Mouse (Mus musculus): ENCODE results near the gene Lpo. TPM values are rescaled to one million over a fixed set of nuclear protein-coding genes. Genes with fewer than 3 reads are reported as not detected.
A peak's percentile ranks its signal among the peaks of the same experiment; 100 is the strongest.

Lpo gene
- polyA plus RNA-seq, 1 experiment from 2014 or later = 0.25 TPM

DNA sequence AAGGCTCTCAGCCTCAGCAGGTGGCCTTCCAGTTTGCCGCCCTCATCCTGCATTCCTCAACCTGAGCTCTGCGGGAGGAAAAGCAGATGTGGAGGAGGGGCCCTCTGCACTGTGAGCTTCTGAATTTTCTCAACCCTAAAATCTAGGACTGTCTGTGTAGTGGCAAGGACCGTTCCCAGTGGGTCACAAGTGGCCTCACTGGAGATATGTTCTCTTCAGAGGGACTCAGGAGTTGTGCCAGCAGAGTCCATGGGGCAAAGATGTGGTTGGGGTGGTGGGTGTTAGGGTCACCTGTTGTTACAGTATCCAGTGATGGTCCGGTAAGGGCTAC, 10.7 kb downstream of the Lpo start:
- H3K9ac ChIP-seq (replicated peaks; ENCODE audit: low read length) = no peak overlapping the region; the same call in 1 of the 2 replicates
- H3K27ac ChIP-seq (replicated peaks; ENCODE audit: low read depth, low read length) = no peak overlapping the region
- WGBS = 29% methylated on average over 4 of the region's 4 CpGs
- ATAC-seq (replicated peaks; ENCODE audit: insufficient number of reproducible peaks, low FRiP score, low TSS enrichment, low read depth) = no peak; the same call in 1 of the 2 replicates
- no peak for DNase-seq (ENCODE audit: low spot score)
- H3K4me2 ChIP-seq (ENCODE audit: low read depth, low read length) = peak overlapping the region; percentile 53
- H3K36me3 ChIP-seq (replicated peaks; ENCODE audit: control insufficient read depth, insufficient read depth, low read depth, low read length) = no peaks in the 10 kb centered on the region
- no peaks in the 10 kb centered on the region for H3K9me3 ChIP-seq (replicated peaks; ENCODE audit: control insufficient read depth, low read length)
- H3K4me3 ChIP-seq (ENCODE audit: low read depth, low read length) = peak overlapping the region; percentile 20
- no peaks in the 10 kb centered on the region for H3K27me3 ChIP-seq (ENCODE audit: control insufficient read depth, insufficient read depth, low read length)
- H3K4me1 ChIP-seq (ENCODE audit: control insufficient read depth, insufficient read depth, low read length) = no peaks in the 10 kb centered on the region

DNA sequence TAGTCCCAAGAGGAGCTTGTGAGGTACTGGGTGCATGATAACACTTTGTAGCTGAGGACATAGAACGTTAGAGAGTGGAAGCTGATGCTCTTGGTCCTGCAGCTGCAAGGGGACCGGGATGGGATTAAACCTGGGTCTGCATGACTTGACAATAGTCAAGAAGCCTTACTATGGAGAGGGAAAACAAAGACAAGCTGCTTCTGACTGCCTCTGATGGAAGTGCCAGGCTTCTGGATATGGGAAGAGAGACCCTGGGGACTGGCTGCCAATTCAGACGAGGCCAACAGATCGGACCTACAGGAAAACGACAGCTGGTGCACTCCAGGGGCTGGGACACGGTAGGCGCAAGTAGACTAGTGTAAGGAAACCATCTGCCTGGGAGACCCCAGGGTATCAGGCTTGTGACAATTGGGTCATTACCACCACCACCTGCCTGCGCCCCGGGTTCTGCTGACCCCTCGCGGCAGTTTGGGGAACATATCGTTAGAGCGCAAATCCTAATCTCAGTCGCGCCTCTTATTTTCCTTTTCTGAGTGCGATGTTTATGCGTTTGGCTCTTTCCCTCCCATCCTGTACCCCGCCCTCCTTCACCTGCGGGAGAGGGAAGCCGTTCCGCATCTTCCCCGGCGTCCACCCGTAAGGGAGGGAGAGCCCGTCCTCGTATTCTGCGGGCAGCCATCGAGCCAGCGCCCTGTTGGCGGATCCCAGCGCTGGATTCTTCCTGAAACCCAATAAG, 11.2 kb downstream of the Lpo start:
- Histone ChIP-seq H3K9ac (replicated peaks; ENCODE audit: low read length) (peak overlapping the region; percentile 41), H3K4me2 (ENCODE audit: low read depth, low read length) (peak overlapping the region; percentile 53), H3K27ac (replicated peaks; ENCODE audit: low read depth, low read length) (no peak overlapping the region), H3K4me3 (ENCODE audit: low read depth, low read length) (peak overlapping the region; percentile 20), H3K4me1 (ENCODE audit: control insufficient read depth, insufficient read depth, low read length) (no peaks in the 10 kb centered on the region), H3K36me3 (replicated peaks; ENCODE audit: control insufficient read depth, insufficient read depth, low read depth, low read length) (no peaks in the 10 kb centered on the region), H3K27me3 (ENCODE audit: control insufficient read depth, insufficient read depth, low read length) (no peaks in the 10 kb centered on the region), H3K9me3 (replicated peaks; ENCODE audit: control insufficient read depth, low read length) (no peaks in the 10 kb centered on the region)
- ATAC-seq (replicated peaks; ENCODE audit: insufficient number of reproducible peaks, low FRiP score, low TSS enrichment, low read depth) (no peak; the same call in 1 of the 2 replicates), DNase-seq (ENCODE audit: low spot score) (peak; percentile 62)
- 3% methylated on average over 31 of the region's 31 CpGs for WGBS

DNA sequence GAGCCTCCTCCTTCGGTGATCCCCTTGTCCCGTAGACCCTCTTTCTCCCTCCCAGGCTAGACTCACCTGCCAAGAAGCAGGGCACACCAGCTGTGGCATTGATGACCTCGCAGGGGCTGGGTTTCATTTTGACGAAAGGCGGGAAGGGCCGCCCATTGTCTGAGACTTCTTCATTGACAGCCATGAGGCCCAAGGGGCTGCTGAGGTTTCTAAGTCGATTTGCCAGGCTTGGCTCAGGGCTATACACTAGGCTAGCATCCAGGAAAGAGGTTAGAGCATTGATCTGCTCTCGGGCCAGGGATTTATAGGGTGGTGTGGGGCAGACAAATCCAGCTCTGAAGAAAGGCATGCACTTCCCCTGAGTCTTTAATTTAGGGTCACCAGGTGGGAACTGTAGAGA, 13.3 kb downstream of the Lpo start:
- DNase-seq (ENCODE audit: low spot score) (no peak), ATAC-seq (replicated peaks; ENCODE audit: insufficient number of reproducible peaks, low FRiP score, low TSS enrichment, low read depth) (no peak)
- no peaks in the 10 kb centered on the region for H3K27me3 ChIP-seq (ENCODE audit: control insufficient read depth, insufficient read depth, low read length)
- H3K9ac ChIP-seq (replicated peaks; ENCODE audit: low read length) = no peak overlapping the region
- 73% methylated on average over 8 of the region's 8 CpGs for WGBS
- H3K4me2 ChIP-seq (ENCODE audit: low read depth, low read length) = no peak overlapping the region
- H3K27ac ChIP-seq (replicated peaks; ENCODE audit: low read depth, low read length) = no peak overlapping the region
- H3K4me1 ChIP-seq (ENCODE audit: control insufficient read depth, insufficient read depth, low read length) = no peaks in the 10 kb centered on the region
- H3K36me3 ChIP-seq (replicated peaks; ENCODE audit: control insufficient read depth, insufficient read depth, low read depth, low read length) = no peaks in the 10 kb centered on the region
- H3K4me3 ChIP-seq (ENCODE audit: low read depth, low read length) = no peak overlapping the region
- H3K9me3 ChIP-seq (replicated peaks; ENCODE audit: control insufficient read depth, low read length) = no peaks in the 10 kb centered on the region

DNA sequence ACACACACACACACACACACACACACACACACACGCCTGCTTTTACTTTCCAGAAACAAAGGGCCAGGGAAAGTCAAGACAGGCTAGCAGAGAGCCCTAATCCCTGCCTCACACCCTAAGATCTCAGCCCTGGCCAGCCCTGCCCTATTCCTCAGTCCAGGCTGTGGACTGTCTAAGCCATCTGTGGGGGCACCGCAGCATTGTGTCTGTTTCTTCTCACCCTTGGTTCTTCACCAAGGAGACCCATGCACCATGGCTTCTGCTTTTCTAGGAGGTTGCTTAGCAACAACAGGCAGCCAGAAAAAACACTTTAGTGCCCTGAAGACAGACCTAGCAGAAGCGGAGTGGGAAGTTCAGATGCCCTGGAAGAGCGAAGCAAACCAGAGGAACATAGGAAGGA, 16.7 kb downstream of the Lpo start:
- WGBS = 65% methylated on average over 4 of the region's 4 CpGs
- no peaks in the 10 kb centered on the region for H3K4me1 ChIP-seq (ENCODE audit: control insufficient read depth, insufficient read depth, low read length)
- ATAC-seq (replicated peaks; ENCODE audit: insufficient number of reproducible peaks, low FRiP score, low TSS enrichment, low read depth) (no peak), DNase-seq (ENCODE audit: low spot score) (no peak)
- H3K4me2 ChIP-seq (ENCODE audit: low read depth, low read length) = no peak overlapping the region
- no peaks in the 10 kb centered on the region for H3K27me3 ChIP-seq (ENCODE audit: control insufficient read depth, insufficient read depth, low read length)
- H3K4me3 ChIP-seq (ENCODE audit: low read depth, low read length) = no peak overlapping the region
- H3K9ac ChIP-seq (replicated peaks; ENCODE audit: low read length) = no peak overlapping the region
- H3K27ac ChIP-seq (replicated peaks; ENCODE audit: low read depth, low read length) = no peak overlapping the region
- no peaks in the 10 kb centered on the region for H3K36me3 ChIP-seq (replicated peaks; ENCODE audit: control insufficient read depth, insufficient read depth, low read depth, low read length)
- H3K9me3 ChIP-seq (replicated peaks; ENCODE audit: control insufficient read depth, low read length) = no peaks in the 10 kb centered on the region

DNA sequence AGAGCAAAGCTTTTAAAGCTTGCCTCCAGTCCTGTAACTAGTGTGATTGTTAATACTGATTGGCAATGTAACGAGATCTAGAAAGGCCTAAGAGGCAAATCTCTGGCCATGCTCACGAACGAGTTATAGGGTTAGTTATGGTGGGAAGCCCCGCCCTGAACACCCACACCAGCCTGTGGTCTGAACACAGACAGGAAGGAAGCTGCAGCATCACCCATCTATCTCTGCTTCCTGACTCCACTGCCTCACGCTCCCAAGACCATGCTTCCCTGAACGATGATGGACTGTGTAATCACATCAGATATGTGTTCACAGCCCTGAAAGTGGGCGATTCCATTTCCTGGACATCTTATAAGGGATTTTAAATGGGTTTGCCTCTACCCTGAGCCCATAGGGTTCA, 19.9 kb downstream of the Lpo start:
- DNase-seq (ENCODE audit: low spot score) = no peak
- WGBS = 86% methylated on average over 7 of the region's 7 CpGs
- Histone ChIP-seq H3K9me3 (replicated peaks; ENCODE audit: control insufficient read depth, low read length) (no peaks in the 10 kb centered on the region), H3K4me2 (ENCODE audit: low read depth, low read length) (no peak overlapping the region), H3K27me3 (ENCODE audit: control insufficient read depth, insufficient read depth, low read length) (no peaks in the 10 kb centered on the region), H3K36me3 (replicated peaks; ENCODE audit: control insufficient read depth, insufficient read depth, low read depth, low read length) (no peaks in the 10 kb centered on the region), H3K27ac (replicated peaks; ENCODE audit: low read depth, low read length) (no peak overlapping the region), H3K4me1 (ENCODE audit: control insufficient read depth, insufficient read depth, low read length) (no peaks in the 10 kb centered on the region), H3K4me3 (ENCODE audit: low read depth, low read length) (no peak overlapping the region), H3K9ac (replicated peaks; ENCODE audit: low read length) (no peak overlapping the region)
- ATAC-seq (replicated peaks; ENCODE audit: insufficient number of reproducible peaks, low FRiP score, low TSS enrichment, low read depth) = no peak

DNA sequence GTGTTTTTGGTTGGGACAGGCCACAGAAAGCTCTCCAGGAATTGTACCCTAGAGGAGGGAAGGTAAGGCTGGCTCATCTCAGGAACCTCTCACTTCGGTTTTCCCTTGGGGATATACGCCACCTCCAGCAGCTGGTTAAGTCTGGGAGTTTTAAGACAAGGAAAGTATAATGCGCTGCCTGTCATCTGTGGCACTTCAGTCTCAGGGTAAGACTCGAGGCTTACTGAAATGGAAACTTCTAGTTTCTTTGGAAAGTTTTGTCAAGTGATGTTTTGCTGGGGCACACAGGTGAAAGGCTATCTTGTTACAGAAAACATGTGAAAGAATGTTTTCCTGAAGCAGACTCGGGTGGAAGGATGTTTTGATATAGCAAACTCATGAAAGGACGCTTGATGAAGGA, 20.7 kb downstream of the Lpo start:
- no peak overlapping the region for H3K4me2 ChIP-seq (ENCODE audit: low read depth, low read length)
- ATAC-seq (replicated peaks; ENCODE audit: insufficient number of reproducible peaks, low FRiP score, low TSS enrichment, low read depth) = no peak
- no peaks in the 10 kb centered on the region for H3K4me1 ChIP-seq (ENCODE audit: control insufficient read depth, insufficient read depth, low read length)
- WGBS = 81% methylated on average over 6 of the region's 6 CpGs
- H3K27me3 ChIP-seq (ENCODE audit: control insufficient read depth, insufficient read depth, low read length) = no peaks in the 10 kb centered on the region
- no peak overlapping the region for H3K9ac ChIP-seq (replicated peaks; ENCODE audit: low read length)
- DNase-seq (ENCODE audit: low spot score) = no peak
- H3K9me3 ChIP-seq (replicated peaks; ENCODE audit: control insufficient read depth, low read length) = no peaks in the 10 kb centered on the region
- no peaks in the 10 kb centered on the region for H3K36me3 ChIP-seq (replicated peaks; ENCODE audit: control insufficient read depth, insufficient read depth, low read depth, low read length)
- H3K4me3 ChIP-seq (ENCODE audit: low read depth, low read length) = no peak overlapping the region
- no peak overlapping the region for H3K27ac ChIP-seq (replicated peaks; ENCODE audit: low read depth, low read length)

DNA sequence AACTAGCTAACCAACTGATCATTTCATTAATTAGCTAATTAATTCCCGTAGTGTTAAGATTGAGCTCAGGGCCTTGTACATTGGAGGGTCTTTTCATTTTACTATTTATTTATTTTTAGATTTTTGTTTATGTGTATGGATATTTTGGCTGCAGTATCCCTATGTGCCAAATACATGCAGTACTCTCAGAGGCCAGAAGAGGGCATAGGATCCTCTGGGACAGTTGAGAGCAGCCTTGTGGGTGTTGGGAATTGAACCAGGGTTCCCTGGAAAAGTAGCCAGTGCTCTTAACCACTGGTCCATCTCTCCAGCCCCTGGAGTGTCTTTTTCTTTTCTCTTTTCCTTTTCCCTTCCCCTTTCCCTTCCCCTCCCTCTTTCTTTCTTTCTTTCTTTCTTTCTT, 22.6 kb downstream of the Lpo start:
- Histone ChIP-seq H3K9me3 (replicated peaks; ENCODE audit: control insufficient read depth, low read length) (no peaks in the 10 kb centered on the region), H3K4me1 (ENCODE audit: control insufficient read depth, insufficient read depth, low read length) (no peaks in the 10 kb centered on the region), H3K9ac (replicated peaks; ENCODE audit: low read length) (no peak overlapping the region), H3K27ac (replicated peaks; ENCODE audit: low read depth, low read length) (no peak overlapping the region), H3K4me3 (ENCODE audit: low read depth, low read length) (no peak overlapping the region), H3K36me3 (replicated peaks; ENCODE audit: control insufficient read depth, insufficient read depth, low read depth, low read length) (no peaks in the 10 kb centered on the region), H3K27me3 (ENCODE audit: control insufficient read depth, insufficient read depth, low read length) (no peaks in the 10 kb centered on the region), H3K4me2 (ENCODE audit: low read depth, low read length) (no peak overlapping the region)
- ATAC-seq (replicated peaks; ENCODE audit: insufficient number of reproducible peaks, low FRiP score, low TSS enrichment, low read depth) (no peak), DNase-seq (ENCODE audit: low spot score) (peak; percentile 49)
- 63% methylated on average over 1 of the region's 1 CpGs for WGBS

DNA sequence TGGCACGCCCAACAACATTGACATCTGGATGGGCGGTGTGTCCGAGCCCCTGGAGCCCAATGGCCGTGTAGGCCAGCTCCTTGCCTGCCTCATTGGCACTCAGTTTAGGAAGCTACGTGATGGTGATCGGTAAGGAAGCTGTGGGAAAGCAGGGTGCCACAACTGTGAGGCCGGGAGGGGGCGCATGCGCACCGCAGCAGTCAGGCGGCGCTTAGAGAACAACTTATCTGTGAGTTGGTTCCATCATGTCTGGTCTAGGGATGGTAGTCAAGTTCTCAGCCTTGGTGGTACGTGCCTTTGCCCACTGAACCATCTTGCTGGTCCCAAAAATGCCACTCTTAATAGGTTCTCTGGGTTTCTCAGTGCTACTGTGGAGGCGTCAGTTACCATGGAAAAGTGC, 25.5 kb downstream of the Lpo start:
- Histone ChIP-seq H3K9ac (replicated peaks; ENCODE audit: low read length) (no peak overlapping the region; the same call in 1 of the 2 replicates), H3K4me3 (ENCODE audit: low read depth, low read length) (no peak overlapping the region), H3K27me3 (ENCODE audit: control insufficient read depth, insufficient read depth, low read length) (no peaks in the 10 kb centered on the region), H3K36me3 (replicated peaks; ENCODE audit: control insufficient read depth, insufficient read depth, low read depth, low read length) (no peaks in the 10 kb centered on the region), H3K27ac (replicated peaks; ENCODE audit: low read depth, low read length) (no peak overlapping the region), H3K4me2 (ENCODE audit: low read depth, low read length) (no peak overlapping the region), H3K4me1 (ENCODE audit: control insufficient read depth, insufficient read depth, low read length) (no peaks in the 10 kb centered on the region), H3K9me3 (replicated peaks; ENCODE audit: control insufficient read depth, low read length) (no peaks in the 10 kb centered on the region)
- ATAC-seq (replicated peaks; ENCODE audit: insufficient number of reproducible peaks, low FRiP score, low TSS enrichment, low read depth) (no peak), DNase-seq (ENCODE audit: low spot score) (peak; percentile 54)
- WGBS = 50% methylated on average over 14 of the region's 14 CpGs
